Mouse (Mus musculus) adrenal gland, postnatal 0 days (tissue): ENCODE data around the gene Olfr366. TPM values are rescaled to one million over a fixed set of nuclear protein-coding genes. Genes with fewer than 3 reads are reported as not detected.

ENCODE experiments used
- polyA plus RNA-seq: library from polyadenylated mRNA; unstranded; fragments of >200 nt; fragmentation: Nextera tagmentation; extraction: Ambion mirVana; gene quantifications from 2 replicates; pipeline ENCODE4 v1.2.1, GENCODE M21; 2015

The Olfr366 gene
- polyA plus RNA-seq, result not detected in 2 replicates

GRCm38 (mm10) chr2:37211274-37211673 is at the start of gene Olfr366:
Gene Olfr366 (plus strand): TSS chr2:37211574.

GRCm38 (mm10) chr2:37187898-37188297 is 23.5 kb upstream of the Olfr366 start, which contains the start of gene Olfr365:
Gene Olfr365 (plus strand): TSS chr2:37188198.

Other genes with a start within 250 kb of the Olfr366 start
- not detected in 2 replicates for gene Olfr357, start 217.7 kb upstream of the Olfr366 start, polyA plus RNA-seq
- not detected in 2 replicates for gene Olfr358, start 202.2 kb upstream of the Olfr366 start, polyA plus RNA-seq
- not detected in 2 replicates for gene Olfr360, start 145.8 kb upstream of the Olfr366 start, polyA plus RNA-seq
- not detected in 2 replicates for gene Olfr361, start 122.3 kb upstream of the Olfr366 start, polyA plus RNA-seq
- not detected in 2 replicates for gene Olfr362, start 93.7 kb upstream of the Olfr366 start, polyA plus RNA-seq
- not detected in 2 replicates for gene Olfr364-ps1, start 72.3 kb upstream of the Olfr366 start, polyA plus RNA-seq
- gene Olfr365, start 23.4 kb upstream of the Olfr366 start, polyA plus RNA-seq, result not detected in 2 replicates
- not detected in 2 replicates for gene Olfr368, start 114.9 kb downstream of the Olfr366 start, polyA plus RNA-seq
- 35.9 and 45.2 TPM in 2 replicates for gene Pdcl, start 147.8 kb downstream of the Olfr366 start, polyA plus RNA-seq
- 7.6 and 9.7 TPM in 2 replicates for gene Rc3h2, start 211.3 kb downstream of the Olfr366 start, polyA plus RNA-seq
- gene Zbtb26, start 231.6 kb downstream of the Olfr366 start, polyA plus RNA-seq, result 1.6 and 2.8 TPM in 2 replicates
- 4.3 and 5.2 TPM in 2 replicates for gene Zbtb6, start 231.6 kb downstream of the Olfr366 start, polyA plus RNA-seq
- gene Rabgap1, start 231.7 kb downstream of the Olfr366 start, polyA plus RNA-seq, result 18.2 and 29.8 TPM in 2 replicates